Mouse (Mus musculus): ENCODE measurements around the gene Gm14744.
"Not testable (repeated sequence)": the region's sequence is repeated elsewhere in the genome, so short reads cannot be mapped to it uniquely, and the experiment has no call there.

Gene Gm14744

GRCm38 (mm10) chrX:77864458-77864857 is at the start of gene Gm14744:
TSS of gene Gm14744 (plus strand) at chrX:77864758.
- not testable (repeated sequence) for DNase-seq (ENCODE audit: low spot score in 2 of 2)

DNA sequence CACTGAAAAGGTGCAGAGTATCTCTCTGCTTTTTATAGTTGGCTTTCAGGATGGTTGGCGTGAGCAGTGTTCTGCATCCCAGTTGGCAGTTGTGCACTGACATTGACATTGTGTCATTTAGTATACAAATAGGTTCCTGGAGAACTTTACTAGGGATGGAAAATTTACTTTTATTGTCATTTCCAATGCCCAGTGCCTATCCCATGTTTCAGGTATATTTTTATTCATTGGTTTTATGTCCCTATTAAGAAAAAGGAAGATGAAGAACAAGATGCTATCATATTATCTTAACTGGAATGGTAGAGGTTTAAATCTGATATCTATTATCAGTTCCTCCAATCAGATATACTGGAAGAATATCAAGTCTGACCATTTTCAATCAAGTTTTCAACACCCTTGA is 11.0 kb upstream of the Gm14744 start, which contains the start of gene Pbsn:
Pbsn (minus strand) TSS at position 101 of the 400 bp plus-strand sequence.
- no peak for DNase-seq (ENCODE audit: low spot score in 2 of 2)

DNA sequence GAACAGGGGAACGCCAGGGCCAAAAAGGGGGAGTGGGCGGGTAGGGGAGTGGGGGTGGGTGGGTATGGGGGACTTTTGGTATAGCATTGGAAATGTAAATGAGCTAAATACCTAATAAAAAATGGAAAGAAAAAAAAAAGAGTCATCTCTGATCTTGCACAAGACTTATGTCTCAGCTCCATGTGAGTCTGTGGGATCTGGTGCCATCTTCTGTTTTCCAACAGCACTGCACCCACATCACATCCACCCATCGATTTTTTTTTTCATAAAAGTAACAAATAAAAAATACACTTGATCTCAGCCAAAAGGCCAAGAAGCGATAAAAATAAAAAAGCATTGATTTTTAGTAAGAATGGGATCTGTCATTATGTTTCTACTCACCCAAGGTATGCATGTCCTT is 15.5 kb downstream of the Gm14744 start:
- DNase-seq (ENCODE audit: low spot score in 2 of 2): not testable (repeated sequence)

Data from right cerebral cortex, postnatal 10 days (tissue).